Mouse (Mus musculus): ENCODE measurements around the gene Atp6v0a1.

The Atp6v0a1 gene

DNA sequence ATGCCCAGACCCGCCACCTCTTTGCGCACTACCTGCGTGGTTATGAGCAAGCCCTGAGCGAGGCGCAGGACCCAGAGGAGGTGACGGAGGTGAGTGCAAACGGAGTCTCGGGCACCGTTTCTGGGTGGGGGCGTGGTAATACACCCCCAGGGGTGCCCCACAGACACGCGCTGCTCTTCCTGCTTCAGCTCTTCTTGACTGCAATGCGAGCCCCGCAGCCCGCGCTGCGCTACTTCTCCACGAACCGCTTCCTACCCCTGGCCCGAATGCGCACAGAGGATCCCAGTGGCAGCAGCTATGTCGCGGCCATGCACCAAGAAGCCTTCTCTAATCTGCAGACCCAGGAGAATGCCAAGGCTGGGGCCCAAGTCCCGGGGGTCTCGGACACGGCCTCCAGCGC, 70.5 kb downstream of the Atp6v0a1 start:
- in situ Hi-C loops (cut with MboI; ENCODE audit: unreplicated experiment in 2 of 2) = loop anchor here (5.0 to 25.0 kb wide), 4 partner anchors 38 to 358 kb away; partner anchors contain the start of genes Cntnap1 (in 1 of the 2), Ifi35 (in 1 of the 2), Plekhh3 (in 1 of the 2) and Ptges3l (in 1 of the 2)

DNA sequence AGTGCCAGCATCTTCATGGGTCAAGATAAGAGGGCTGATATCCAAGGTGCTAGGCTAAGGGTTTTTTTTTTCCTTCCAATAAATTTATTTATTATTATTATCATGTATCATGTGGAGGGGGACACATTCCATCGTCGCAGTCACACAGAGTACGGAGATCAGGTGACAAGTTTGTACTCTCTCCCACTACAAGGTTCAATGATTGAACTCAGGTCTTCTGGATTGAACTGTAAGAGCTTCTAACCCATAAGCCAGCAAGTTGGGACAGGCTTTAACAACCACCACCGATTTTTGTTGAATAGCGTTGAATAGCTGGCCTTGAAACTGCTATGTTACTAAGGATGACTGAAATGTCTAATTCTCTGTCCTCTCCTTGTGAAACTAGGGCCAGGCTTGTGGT, 71.2 kb downstream of the Atp6v0a1 start:
- in situ Hi-C loops (cut with MboI; ENCODE audit: unreplicated experiment in 2 of 2) = loop anchor here (5.0 to 25.0 kb wide), 4 partner anchors 37 to 357 kb away; partner anchors contain the start of genes Cntnap1 (in 1 of the 2), Ifi35 (in 1 of the 2), Plekhh3 (in 1 of the 2) and Ptges3l (in 1 of the 2)

DNA sequence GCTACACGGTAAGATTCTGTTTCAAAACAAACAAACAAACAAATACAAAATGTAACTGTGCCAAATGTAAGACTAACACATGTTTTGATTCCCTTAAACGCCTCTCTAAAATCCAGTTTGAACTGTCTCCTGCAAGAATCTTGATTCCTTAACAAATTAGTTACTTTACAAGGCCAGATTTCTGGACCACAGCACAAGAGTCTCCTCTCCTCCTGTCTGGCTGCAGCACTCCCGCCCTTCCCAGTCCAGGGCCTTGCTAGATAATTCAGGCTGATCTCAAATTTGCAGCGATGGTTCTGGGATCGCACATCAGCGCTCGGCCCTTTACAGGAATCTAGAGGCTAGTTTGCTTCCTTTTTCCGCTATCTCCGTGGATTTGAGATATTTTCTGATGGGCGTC, 72.4 kb downstream of the Atp6v0a1 start:
- in situ Hi-C loops (cut with MboI; ENCODE audit: unreplicated experiment in 2 of 2) = loop anchor here (5.0 to 25.0 kb wide), 4 partner anchors 36 to 356 kb away; partner anchors contain the start of genes Cntnap1 (in 1 of the 2), Ifi35 (in 1 of the 2), Plekhh3 (in 1 of the 2) and Ptges3l (in 1 of the 2)

DNA sequence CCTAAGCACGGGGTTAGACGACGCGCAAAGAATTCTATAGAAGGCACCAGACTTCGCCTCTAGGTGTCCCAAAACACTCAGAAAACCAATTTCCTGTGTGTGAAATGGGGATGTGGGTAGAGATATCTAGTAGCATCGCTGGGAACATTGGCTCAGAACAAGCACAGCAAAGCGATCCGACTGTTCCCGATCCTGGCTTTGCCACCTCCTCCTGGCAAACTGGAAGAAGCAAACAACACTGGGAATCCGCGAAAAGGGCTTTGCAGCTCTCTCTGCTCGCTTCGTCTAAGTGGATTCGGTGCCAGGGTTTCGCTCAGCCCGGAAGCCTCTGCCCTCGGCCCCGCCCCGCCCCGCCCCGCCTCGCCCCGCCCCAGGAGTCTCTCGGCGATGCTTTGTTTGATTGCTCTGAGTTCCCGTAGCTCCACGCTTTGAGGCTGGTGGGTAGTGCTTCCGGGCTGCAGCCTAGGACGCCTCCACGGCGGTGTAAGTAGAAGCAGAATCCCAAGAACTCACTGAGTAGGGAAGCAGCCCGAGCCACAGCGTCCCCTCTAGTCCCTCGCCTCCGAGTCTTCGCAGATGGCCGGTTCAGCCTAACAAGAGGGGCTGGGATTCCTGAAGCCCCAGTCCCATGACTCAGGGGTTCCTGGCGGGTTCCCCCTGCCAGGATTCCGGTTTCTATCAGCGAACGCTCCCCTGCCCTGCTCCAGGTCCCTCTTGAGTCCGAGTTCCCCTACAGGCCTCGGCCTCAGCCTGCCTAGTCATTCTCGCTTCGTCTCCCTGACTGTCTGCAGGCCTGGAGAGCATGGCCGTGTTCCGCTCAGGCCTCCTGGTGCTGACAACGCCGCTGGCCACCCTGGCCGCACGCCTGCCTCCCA, 73.2 kb downstream of the Atp6v0a1 start, which contains the start of gene Coasy:
TSS of gene Coasy (plus strand) at position 358 of the 875 bp plus-strand sequence.
- in situ Hi-C loops (cut with MboI; ENCODE audit: unreplicated experiment in 2 of 2) = loop anchor here (5.0 to 25.0 kb wide), 4 partner anchors 35 to 355 kb away; partner anchors contain the start of genes Cntnap1 (in 1 of the 2), Ifi35 (in 1 of the 2), Plekhh3 (in 1 of the 2) and Ptges3l (in 1 of the 2)

DNA sequence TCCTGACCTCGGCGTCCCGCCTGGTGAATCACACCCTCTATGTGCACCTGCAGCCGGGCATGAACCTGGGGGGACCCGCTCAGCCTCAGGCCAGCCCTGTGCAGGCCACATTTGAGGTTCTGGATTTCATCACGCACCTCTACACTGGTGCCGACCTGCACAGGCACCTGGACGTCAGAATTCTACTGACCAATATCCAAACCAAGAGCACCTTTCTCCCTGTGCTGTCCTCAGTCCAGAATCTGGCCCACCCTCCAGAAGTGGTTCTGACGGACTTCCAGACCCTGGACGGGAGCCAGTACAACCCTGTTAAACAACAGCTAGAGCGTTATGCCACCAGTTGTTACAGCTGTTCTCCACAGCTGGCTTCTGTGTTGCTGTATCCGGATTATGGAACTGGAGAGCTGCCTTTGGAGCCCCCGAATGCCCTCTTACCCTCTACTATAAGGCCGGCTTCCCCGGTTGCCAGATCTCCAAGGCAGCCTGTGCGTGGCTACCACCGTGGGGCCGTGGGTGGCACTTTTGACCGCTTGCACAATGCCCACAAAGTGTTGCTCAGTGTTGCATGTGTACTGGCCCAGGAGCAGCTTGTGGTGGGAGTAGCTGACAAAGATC, 73.9 kb downstream of the Atp6v0a1 start:
- in situ Hi-C loops (cut with MboI; ENCODE audit: unreplicated experiment in 2 of 2) = loop anchor here (5.0 to 25.0 kb wide), 4 partner anchors 34 to 354 kb away; partner anchors contain the start of genes Cntnap1 (in 1 of the 2), Ifi35 (in 1 of the 2), Plekhh3 (in 1 of the 2) and Ptges3l (in 1 of the 2)

DNA sequence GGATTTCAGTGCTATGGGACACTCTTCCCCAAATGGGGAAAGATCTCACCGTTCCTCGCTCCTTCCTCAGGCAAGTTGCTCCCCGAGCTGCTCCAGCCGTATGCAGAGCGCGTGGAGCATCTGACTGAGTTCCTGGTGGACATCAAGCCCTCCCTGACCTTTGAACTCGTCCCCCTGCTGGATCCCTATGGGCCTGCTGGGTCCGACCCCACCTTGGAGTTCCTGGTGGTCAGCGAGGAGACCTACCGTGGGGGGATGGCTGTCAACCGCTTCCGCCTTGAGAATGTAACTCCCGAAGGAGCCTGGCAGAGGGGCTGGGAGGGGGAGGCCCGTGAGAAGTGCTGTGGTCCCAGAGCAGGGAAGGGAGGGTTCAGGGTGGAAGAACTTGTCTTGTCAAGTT, 75.0 kb downstream of the Atp6v0a1 start:
- in situ Hi-C loops (cut with MboI; ENCODE audit: unreplicated experiment in 2 of 2) = loop anchor here (5.0 to 25.0 kb wide), 4 partner anchors 33 to 353 kb away; partner anchors contain the start of genes Cntnap1 (in 1 of the 2), Ifi35 (in 1 of the 2), Plekhh3 (in 1 of the 2) and Ptges3l (in 1 of the 2)

DNA sequence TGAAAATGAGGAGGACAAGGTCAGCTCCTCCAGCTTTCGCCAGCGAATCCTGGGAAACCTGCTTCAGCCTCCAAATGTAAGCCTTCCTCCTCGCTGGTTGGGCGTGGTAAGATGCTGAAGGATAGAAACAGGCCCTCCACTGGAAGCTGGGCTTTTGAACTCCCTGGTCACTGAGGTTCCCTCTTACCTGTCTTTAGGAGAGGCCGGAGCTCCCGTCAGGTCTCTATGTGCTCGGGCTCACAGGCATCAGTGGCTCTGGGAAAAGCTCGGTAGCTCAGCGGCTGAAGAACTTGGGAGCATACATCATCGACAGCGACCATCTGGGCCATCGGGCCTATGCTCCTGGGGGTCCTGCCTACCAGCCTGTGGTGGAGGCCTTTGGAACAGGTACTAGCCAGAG, 75.6 kb downstream of the Atp6v0a1 start:
- in situ Hi-C loops (cut with MboI; ENCODE audit: unreplicated experiment in 2 of 2) = loop anchor here (5.0 to 25.0 kb wide), 4 partner anchors 32 to 352 kb away; partner anchors contain the start of genes Cntnap1 (in 1 of the 2), Ifi35 (in 1 of the 2), Plekhh3 (in 1 of the 2) and Ptges3l (in 1 of the 2)

DNA sequence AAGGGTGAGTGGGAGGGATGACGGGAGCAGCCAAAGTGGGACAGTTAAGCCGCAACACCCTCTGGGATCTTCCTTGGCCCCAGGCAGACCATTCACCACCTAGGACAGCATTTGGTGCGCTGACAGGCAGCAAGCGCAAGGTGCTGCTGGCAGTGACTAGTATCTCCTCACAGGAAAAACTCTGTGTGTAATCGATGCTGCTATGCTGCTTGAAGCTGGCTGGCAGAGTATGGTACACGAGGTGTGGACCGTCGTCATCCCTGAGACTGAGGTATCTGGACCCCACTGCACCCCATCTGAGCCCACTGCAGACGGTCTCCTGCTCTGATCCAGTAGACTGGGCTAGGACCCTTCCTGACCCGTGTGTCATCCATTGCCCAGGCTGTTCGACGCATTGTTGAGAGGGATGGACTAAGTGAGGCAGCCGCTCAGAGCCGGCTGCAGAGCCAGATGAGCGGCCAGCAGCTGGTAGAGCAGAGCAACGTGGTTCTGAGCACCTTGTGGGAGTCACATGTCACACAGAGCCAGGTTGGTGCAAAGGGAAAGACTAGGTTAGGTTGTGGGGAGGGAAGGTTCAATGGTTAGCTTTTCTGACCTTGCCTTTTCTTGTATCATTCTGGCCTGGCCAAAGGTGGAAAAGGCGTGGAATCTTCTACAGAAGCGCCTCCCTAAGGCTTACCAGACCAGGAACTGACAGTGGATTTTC, 76.5 kb downstream of the Atp6v0a1 start:
- in situ Hi-C loops (cut with MboI; ENCODE audit: unreplicated experiment in 2 of 2) = loop anchor here in 1 of 2 experiments (25.0 kb wide), 1 partner anchor 352 kb away; the partner anchor contains the start of genes Ifi35, Ptges3l, Rpl27 and Rundc1

DNA sequence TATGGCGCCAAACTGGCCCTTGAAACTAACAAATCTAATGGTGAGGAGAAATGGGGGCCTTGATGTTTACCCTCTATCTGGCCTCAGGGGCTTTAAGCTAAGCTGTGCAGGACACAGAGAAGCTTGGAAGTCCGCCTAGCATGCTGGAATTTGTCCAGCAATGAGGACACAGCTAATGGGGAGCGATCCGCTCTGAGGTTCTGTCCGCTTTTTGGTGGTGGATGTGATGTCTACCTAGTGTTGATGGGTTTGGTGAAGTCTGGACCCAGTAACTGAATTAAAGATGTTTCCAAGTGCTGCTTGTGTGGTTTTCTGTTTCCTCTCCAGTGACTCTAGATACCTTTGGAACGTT, 77.0 kb downstream of the Atp6v0a1 start:
- in situ Hi-C loops (cut with MboI; ENCODE audit: unreplicated experiment in 2 of 2) = loop anchor here in 1 of 2 experiments (25.0 kb wide), 1 partner anchor 351 kb away; the partner anchor contains the start of genes Ifi35, Ptges3l, Rpl27 and Rundc1

DNA sequence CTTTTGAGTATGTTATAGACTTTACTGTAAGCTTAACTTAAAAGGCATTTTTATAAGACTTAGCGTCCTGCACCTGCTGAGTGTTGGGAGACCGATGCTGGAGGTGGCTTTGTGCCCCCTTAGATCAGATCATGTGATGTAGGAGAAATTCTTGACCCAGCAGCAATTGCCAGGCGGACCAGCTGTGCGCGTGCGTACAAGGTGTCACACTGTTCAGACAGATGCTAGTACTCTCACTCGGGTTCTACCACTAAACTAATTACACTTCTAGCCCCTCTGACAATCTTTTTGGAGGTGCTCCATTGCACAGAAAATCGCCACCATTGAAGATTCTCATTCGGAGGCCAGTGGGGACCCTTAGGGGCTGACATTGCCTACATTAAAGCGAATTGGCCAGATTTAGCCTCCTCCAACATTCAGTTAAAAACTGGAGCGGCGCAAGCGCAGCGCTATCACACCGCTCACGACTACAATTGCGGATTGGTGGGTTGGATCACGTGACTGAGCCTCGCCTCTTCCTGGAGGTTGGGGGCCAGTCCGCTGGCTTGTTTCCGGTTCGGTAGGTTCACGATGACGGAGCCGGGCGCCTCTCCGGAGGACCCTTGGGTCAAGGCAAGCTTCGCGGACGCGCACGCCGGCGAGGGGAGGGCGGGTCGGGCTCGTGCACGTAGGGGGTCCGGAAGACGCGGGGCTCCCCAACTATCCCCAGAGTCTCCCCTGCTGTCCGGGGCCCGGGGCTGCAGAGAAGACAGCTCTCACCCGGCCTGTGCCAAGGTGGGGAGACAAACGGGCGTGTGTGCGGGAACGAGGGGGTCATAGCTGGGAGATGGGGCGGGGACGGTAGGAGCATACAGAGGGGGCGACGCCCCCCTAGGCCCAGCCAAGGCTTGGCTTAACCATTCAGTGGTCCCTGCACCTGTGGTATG, 77.8 kb downstream of the Atp6v0a1 start, which contains the start of gene Mlx:
TSS of gene Mlx (plus strand) at position 522 of the 926 bp plus-strand sequence.
- in situ Hi-C loops (cut with MboI; ENCODE audit: unreplicated experiment in 2 of 2) = loop anchor here in 1 of 2 experiments (25.0 kb wide), 1 partner anchor 350 kb away; the partner anchor contains the start of genes Ifi35, Ptges3l, Rpl27 and Rundc1

DNA sequence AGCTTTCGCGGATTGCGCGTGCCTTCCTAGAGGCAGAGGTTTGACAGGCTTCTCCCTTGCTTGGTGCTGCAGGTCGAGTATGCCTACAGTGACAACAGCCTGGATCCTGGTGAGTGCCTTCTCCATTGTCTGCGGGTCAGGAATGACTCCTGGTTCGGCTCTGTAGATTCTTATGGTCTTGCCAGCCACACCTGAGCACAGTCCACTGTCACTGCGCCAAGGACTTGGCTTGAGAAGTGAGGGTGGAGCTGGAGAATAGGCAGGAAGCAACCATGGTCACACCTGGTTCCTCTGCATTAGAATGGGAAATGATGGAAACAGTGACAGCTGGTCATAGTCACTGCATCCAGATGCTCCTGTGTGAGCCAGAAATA, 78.4 kb downstream of the Atp6v0a1 start:
- in situ Hi-C loops (cut with MboI; ENCODE audit: unreplicated experiment in 2 of 2) = loop anchor here in 1 of 2 experiments (25.0 kb wide), 1 partner anchor 350 kb away; the partner anchor contains the start of genes Ifi35, Ptges3l, Rpl27 and Rundc1

DNA sequence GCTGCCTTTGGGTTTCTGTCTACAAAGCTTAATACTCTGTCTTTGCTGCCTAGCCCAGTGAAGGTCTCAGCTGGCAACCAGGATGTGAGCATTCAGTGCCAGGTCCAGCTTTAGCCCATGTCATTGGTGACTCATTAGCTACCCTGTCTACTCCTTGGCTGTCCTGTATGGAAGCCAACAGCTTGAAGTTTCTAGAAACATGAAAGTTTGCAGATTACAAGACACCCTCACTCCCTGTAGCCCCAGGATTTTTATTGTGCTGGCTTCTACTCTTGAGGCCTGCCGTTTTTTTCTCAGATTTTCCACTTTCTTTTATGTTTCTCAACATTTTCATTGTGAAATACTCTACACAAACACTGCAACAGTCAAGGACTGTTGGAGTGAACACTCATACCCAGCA, 80.7 kb downstream of the Atp6v0a1 start:
- in situ Hi-C loops (cut with MboI; ENCODE audit: unreplicated experiment in 2 of 2) = loop anchor here in 1 of 2 experiments (25.0 kb wide), 1 partner anchor 347 kb away; the partner anchor contains the start of genes Ifi35, Ptges3l, Rpl27 and Rundc1

DNA sequence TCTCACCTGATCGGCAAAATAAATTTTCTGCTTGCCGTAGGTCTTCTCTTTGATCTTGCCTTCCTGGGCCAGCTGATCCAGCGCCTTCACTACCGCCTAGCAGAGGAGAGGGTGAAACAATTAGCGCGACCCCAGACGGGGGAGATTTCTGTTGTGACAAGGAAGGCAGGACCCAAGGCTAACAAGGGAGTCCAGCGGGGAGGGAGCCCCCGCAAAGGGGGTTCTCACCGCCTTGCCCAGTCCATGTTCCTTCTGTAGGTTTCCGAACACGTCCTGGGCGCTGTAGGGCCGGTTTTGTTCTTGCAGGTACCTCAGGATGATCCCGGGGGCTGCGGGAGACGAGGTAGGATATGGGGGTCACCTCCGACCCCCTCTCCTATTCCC, 85.7 kb downstream of the Atp6v0a1 start:
- in situ Hi-C loops (cut with MboI; ENCODE audit: unreplicated experiment in 2 of 2) = loop anchor here in 1 of 2 experiments (25.0 kb wide), 1 partner anchor 342 kb away; the partner anchor contains the start of genes Ifi35, Ptges3l, Rpl27 and Rundc1

DNA sequence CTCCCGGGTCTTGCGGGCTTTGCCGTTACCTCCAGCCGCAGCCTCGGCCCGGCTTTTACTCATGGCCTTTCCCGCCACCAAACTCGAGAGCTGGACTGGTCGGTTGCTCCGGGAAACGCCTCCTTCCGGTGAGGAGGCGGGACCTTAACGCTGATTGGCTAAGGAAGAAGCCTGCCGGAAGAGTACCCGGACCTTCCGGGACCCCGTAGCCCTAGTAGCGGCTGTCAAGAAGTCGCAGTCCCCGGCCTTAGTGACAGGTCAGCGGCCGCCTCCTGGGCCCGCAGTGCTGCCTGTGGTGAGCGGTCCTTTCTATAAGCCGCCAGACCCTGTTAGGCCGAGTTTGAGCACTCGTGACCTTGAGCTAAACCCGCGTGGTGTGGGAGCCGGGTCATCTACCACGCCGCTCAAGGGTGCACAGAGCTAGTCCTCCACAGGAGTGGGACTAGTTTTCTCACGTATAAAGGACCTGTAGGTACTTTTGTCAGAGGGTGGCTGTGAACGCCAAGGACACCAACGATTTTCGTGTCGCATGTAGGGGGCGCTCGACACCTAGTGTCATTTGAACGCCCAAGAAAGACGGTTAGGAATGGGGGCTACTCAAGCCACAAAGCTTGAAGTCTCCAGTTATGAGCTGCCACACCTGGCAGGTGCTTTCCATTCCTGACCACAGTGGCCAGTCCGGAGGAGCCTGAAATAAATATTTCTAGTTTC, 86.2 kb downstream of the Atp6v0a1 start, which contains the start of gene Psmc3ip:
TSS of gene Psmc3ip (minus strand) at position 123 of the 711 bp plus-strand sequence.
- in situ Hi-C loops (cut with MboI; ENCODE audit: unreplicated experiment in 2 of 2) = loop anchor here in 1 of 2 experiments (25.0 kb wide), 1 partner anchor 342 kb away; the partner anchor contains the start of genes Ifi35, Ptges3l, Rpl27 and Rundc1

DNA sequence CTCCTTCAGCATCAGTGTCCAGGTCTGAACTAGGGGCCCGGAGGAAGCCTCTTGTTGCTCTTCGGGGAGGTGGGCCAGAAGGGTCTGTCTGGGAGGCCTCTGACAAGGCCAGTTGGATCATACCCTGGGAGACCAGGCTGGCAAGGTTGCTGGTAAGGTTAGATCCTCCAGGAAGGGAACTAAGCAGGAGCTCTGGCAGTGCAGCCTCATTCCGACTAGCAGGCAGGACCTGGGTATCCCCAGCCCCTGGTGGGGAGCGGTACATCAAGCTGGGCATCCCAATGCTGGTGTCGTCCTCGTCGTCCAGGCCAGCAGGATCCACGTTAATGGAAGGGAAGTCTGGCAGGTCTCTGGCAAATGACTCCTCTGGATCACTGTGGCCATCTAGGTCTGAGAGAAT, 89.0 kb downstream of the Atp6v0a1 start:
- in situ Hi-C loops (cut with MboI; ENCODE audit: unreplicated experiment in 2 of 2) = loop anchor here in 1 of 2 experiments (25.0 kb wide), 1 partner anchor 339 kb away; the partner anchor contains the start of genes Ifi35, Ptges3l, Rpl27 and Rundc1

DNA sequence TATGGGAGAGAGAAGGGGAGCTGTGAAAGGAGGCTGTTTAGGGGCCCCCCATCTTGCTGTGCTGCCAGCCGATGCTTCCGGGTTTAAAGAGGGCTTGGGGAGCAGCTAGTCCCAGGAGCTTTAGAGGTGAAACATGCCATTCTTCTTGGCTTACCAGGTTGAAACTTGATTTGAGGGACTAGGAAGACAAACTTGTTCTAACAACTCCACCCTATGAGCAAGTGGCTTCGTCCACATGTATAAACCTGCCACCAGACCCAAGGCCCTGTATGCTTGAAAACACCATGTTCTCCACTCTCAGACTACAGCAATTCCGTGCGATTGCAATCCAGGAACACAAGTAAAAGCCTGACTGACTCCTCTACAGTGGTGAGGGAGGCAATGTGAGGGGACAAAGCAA, 93.8 kb downstream of the Atp6v0a1 start:
- in situ Hi-C loops (cut with MboI; ENCODE audit: unreplicated experiment in 2 of 2) = no loop called here

DNA sequence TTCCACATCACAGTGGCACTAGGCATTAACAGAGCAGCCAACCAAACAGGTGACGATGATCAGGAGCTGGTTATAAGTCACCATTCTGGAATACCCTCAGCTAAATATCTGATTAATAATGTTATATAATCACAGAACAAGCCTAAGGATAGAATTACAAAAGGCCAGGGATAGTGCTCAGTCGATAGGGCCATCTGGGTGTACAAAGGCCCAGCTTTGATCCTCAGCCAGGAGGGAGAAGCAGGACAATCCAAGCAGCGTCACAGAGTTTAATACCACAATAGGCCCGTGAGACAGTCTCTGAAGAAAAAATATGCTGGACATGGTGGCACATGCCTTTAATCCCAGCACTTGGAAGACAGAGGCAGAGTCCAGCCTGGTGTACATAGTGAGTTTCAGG, 100.1 kb downstream of the Atp6v0a1 start:
- in situ Hi-C loops (cut with MboI; ENCODE audit: unreplicated experiment in 2 of 2) = no loop called here

Data from v-Abl transformed pro-B cells (cell line).